Mouse (Mus musculus): ENCODE measurements around the gene Osbpl7.

DNA sequence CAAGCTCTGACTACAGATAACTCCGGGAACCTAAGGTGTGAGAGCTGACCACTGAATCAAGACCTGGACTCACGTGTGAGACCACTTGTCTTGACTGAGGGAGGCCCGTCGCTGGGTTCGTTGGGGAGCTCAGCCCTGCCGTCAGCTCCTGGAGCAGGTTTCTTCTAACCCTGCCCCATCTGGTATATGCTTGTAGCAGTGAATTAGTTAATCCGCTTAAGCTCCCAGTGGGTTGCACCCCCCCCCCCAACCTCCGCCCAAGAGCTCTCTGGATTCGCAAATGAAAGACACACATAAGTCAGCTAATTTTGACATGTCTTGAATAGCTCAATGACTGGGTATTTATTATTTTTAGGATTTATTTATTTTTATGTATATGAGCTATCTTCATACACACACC lies 29.9 kb downstream of the Osbpl7 start:
- no peak for TF ChIP-seq CTCF (IDR thresholded peaks at IDR 0.05; ENCODE audit: low read depth)
- no peak for TF ChIP-seq EP300 (IDR thresholded peaks at IDR 0.05; ENCODE audit: low read depth)
